In genomic region chr5:100559357-100559756, GRCm38 (mm10) we compare ENCODE assay signal across 17 mouse cellular contexts. TPM values are rescaled to one million over a fixed set of nuclear protein-coding genes. Genes with fewer than 3 reads are reported as not detected.
DNase-seq lines count a peak whose midpoint lies in the region; ATAC-seq and TF ChIP-seq lines count a peak whose summit lies in the region.
"Had no signal": no experiment of that assay in that cellular context is flagged by ENCODE, and none has a peak within 500 bp of the region (broad histone marks: within the 10 kb centered on the region; RNA-seq: fewer than 3 reads in every experiment).

No protein-coding gene starts in this region.

- H3K9me3 ChIP-seq in forebrain, postnatal 0 days (ENCODE audit: low read length), result no peaks in the 10 kb centered on the region
- H3K9me3 ChIP-seq: embryonic facial prominence, embryonic 10.5 days; embryonic facial prominence, embryonic 12.5 days; forebrain, embryonic 13.5 days; forebrain, embryonic 15.5 days had no signal

- TF ChIP-seq CTCF in forebrain, postnatal 0 days (IDR thresholded peaks at IDR 0.05; ENCODE audit: low read depth), result no peak

- no peaks in the 10 kb centered on the region for H3K4me1 ChIP-seq in forebrain, postnatal 0 days (ENCODE audit: insufficient read depth)
- H3K4me1 ChIP-seq: embryonic facial prominence, embryonic 10.5 days; embryonic facial prominence, embryonic 12.5 days; forebrain, embryonic 13.5 days; forebrain, embryonic 15.5 days had no signal

- peak; percentile 71 for ATAC-seq in granulocyte monocyte progenitor cell, adult 5-6 weeks (replicated peaks; ENCODE audit: poor library complexity, severe bottlenecking)
- peak; percentile 53 for ATAC-seq in megakaryocyte progenitor cell, adult 5-6 weeks (replicated peaks; ENCODE audit: poor library complexity)
- ATAC-seq in forebrain, postnatal 0 days, result no peak
- ATAC-seq: forebrain, embryonic 13.5 days; forebrain, embryonic 15.5 days had no signal

- H3K9ac ChIP-seq in forebrain, postnatal 0 days, result no peak overlapping the region
- H3K9ac ChIP-seq: embryonic facial prominence, embryonic 12.5 days; forebrain, embryonic 13.5 days; forebrain, embryonic 15.5 days had no signal

- WGBS in forebrain, postnatal 0 days, result 94% methylated on average over 7 of the region's 7 CpGs

- H3K4me3 ChIP-seq in forebrain, postnatal 0 days (ENCODE audit: low read depth, low read length), result no peak overlapping the region
- H3K4me3 ChIP-seq: embryonic facial prominence, embryonic 10.5 days; embryonic facial prominence, embryonic 12.5 days; forebrain, embryonic 13.5 days; forebrain, embryonic 15.5 days had no signal

- no peaks in the 10 kb centered on the region for H3K36me3 ChIP-seq in forebrain, postnatal 0 days (ENCODE audit: insufficient read depth)
- H3K36me3 ChIP-seq: embryonic facial prominence, embryonic 10.5 days; embryonic facial prominence, embryonic 12.5 days; forebrain, embryonic 15.5 days had no signal

- H3K27me3 ChIP-seq in forebrain, postnatal 0 days (ENCODE audit: insufficient read depth, low read length), result no peaks in the 10 kb centered on the region
- H3K27me3 ChIP-seq: embryonic facial prominence, embryonic 12.5 days; forebrain, embryonic 13.5 days; forebrain, embryonic 15.5 days had no signal

- no peak for DNase-seq in forebrain, postnatal 0 days
- DNase-seq in ovary, postnatal 36 days (ENCODE audit: low spot score), result no peak
- DNase-seq in kidney, postnatal 10 days, result no peak
- DNase-seq: adrenal gland, adult 2 months; adrenal gland, postnatal 10 days; adrenal gland, postnatal 25 days; cerebellum, adult 11-12 months; cerebellum, adult 2 months; cerebellum, adult 9-10 months; cerebellum, postnatal 10 days; cerebellum, postnatal 25 days had no signal

- H3K4me2 ChIP-seq in forebrain, postnatal 0 days (ENCODE audit: low read depth), result no peak overlapping the region
- H3K4me2 ChIP-seq: embryonic facial prominence, embryonic 12.5 days; forebrain, embryonic 13.5 days; forebrain, embryonic 15.5 days had no signal

- H3K27ac ChIP-seq in forebrain, postnatal 0 days (ENCODE audit: low read depth, low read length), result no peak overlapping the region
- H3K27ac ChIP-seq: embryonic facial prominence, embryonic 10.5 days; embryonic facial prominence, embryonic 12.5 days; forebrain, embryonic 13.5 days; forebrain, embryonic 15.5 days had no signal

RNA-seq across cellular contexts. Expression of gene Plac8, which starts 12.7 kb away (rescaled TPM):
- total RNA-seq in granulocyte monocyte progenitor cell, adult 5-6 weeks (2014; fragmentation: Nextera tagmentation), result 5,016 and 5,973 TPM in 2 replicates
- total RNA-seq in granulocyte monocyte progenitor cell, adult 5-6 weeks (2017), result 4,049 and 4,633 TPM in 2 replicates
- total RNA-seq in megakaryocyte progenitor cell, adult 5-6 weeks (2015), result 4,454 and 4,759 TPM in 2 replicates
- 3,425 and 3,832 TPM in 2 replicates for total RNA-seq in megakaryocyte progenitor cell, adult 5-6 weeks (2017)
- 0.38 and 3.5 TPM in 2 replicates for total RNA-seq in forebrain, postnatal 0 days (2014; rRNA removed)
- 1.5 and 2.0 TPM in 2 replicates for polyA plus RNA-seq in forebrain, postnatal 0 days (2015; fragmentation: Nextera tagmentation; extraction: Ambion mirVana)

RNA-seq across cellular contexts. Expression of gene Cops4, which starts 41.2 kb away (rescaled TPM):
- total RNA-seq in granulocyte monocyte progenitor cell, adult 5-6 weeks (2014; fragmentation: Nextera tagmentation), result 72.0 and 81.7 TPM in 2 replicates
- total RNA-seq in granulocyte monocyte progenitor cell, adult 5-6 weeks (2017), result 147 and 155 TPM in 2 replicates
- total RNA-seq in megakaryocyte progenitor cell, adult 5-6 weeks (2015), result 87.1 and 98.6 TPM in 2 replicates
- total RNA-seq in megakaryocyte progenitor cell, adult 5-6 weeks (2017), result 137 and 159 TPM in 2 replicates
- total RNA-seq in forebrain, postnatal 0 days (2014; rRNA removed), result 136 and 159 TPM in 2 replicates
- 172 and 184 TPM in 2 replicates for polyA plus RNA-seq in forebrain, postnatal 0 days (2015; fragmentation: Nextera tagmentation; extraction: Ambion mirVana)

RNA-seq across cellular contexts. Expression of gene Lin54, which starts 58.9 kb away (rescaled TPM):
- total RNA-seq in granulocyte monocyte progenitor cell, adult 5-6 weeks (2014; fragmentation: Nextera tagmentation), result 26.2 and 27.7 TPM in 2 replicates
- 26.6 and 31.6 TPM in 2 replicates for total RNA-seq in granulocyte monocyte progenitor cell, adult 5-6 weeks (2017)
- 25.5 and 31.1 TPM in 2 replicates for total RNA-seq in megakaryocyte progenitor cell, adult 5-6 weeks (2015)
- total RNA-seq in megakaryocyte progenitor cell, adult 5-6 weeks (2017), result 30.1 and 44.3 TPM in 2 replicates
- total RNA-seq in forebrain, postnatal 0 days (2014; rRNA removed), result 14.0 and 14.2 TPM in 2 replicates
- 4.8 and 7.2 TPM in 2 replicates for polyA plus RNA-seq in forebrain, postnatal 0 days (2015; fragmentation: Nextera tagmentation; extraction: Ambion mirVana)

Comparison
In these comparisons a context has a peak if more than half of its experiments do, and no peak if none do; other contexts are left out.
1. RNA of gene Plac8, which starts 12.7 kb away (total RNA-seq): 4,049 to 5,973 TPM in granulocyte monocyte progenitor cell, adult 5-6 weeks and 3,425 to 4,759 TPM in megakaryocyte progenitor cell, adult 5-6 weeks; 0.38 to 3.5 TPM in forebrain, postnatal 0 days; every median in the first group is over 100 times any median in the second.